Mouse (Mus musculus): ENCODE measurements at regions not wholly inside any gene's neighbourhood (a gene's known extent, or its start where the extent isn't known, plus 50 kb on each side); places are given as distances from the start of the nearest gene placed in this dataset.

DNA sequence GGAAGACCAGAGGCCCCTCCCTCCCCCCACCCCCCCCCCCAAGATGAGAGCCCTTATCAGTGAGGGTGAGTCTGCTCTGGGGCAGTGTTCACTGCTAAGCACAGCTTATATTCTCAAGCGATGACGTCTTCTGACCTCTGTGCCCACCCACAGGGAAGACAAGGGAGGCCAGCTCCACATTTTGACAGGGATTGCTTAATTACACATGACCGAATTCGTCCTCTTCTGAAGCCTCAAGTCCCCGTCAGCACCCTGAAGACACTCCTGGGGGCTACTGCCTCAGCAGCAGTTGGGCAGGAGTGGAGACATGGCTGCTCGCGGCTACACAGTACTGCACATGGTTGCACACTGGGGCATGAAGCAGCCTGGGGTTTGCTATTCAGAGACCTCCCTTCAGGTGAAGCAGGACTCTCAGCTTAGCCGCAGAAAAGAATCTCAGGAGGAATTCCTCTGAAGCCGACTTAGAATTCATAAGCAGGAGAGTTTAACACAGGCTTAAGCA is 282.1 kb downstream of the Cdh26 start:
- no peak for DNase-seq (ENCODE audit: low spot score)

DNA sequence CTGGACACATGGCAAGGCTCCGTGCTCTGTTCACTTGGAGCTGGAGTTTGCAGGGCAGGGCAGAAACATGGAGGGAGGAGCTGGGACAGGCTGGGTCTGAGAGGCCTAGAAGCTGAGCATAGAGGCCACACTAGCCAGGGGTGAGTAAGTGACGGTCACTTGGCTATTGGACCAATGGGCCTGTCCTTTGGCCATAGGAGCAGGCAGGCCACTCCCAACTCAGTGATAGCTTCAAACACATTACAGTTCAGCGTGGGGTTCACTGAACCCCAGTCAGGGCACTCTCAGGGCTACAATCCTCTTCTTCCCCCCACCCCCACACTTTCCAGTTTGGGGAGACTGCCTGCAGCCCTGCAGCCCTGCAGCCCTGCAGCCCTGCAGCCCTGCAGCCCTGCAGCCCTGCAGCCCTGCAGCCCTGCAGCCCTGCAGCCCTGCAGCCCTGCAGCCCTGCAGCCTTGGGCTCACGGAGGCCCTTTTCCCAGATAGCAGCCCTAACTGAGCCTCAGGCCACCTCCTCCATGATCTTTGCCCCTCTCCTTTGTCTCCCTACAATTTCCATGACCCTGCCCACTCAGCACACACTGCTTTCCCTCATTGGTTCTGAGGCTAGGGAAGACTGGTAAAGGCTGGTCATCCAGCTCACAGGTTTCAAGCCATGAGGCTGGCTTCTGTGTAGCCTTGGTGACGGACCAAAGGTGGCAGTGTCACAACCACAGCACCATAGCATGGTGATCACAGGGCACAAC is 285.3 kb downstream of the Cdh26 start:
- no peak for DNase-seq (ENCODE audit: low spot score)

DNA sequence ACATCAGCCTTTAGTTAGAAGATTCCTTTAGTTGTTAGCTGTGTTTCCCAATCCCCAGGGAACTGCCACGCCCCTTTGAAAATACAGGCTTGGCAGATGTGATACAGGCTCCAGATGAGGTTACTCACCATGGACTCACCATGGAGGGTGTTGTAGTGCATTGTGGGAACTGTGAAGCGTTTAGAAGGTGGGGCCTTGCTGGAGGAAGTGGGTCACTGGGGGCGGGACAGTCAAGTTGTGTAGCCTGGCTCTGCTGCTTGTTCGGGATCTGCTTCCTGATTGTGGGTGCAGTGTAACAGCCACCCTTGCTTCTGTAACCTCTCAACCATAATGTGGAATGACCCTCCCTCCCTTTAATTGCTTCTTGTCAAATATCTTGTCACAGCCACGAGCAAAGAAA is 287.7 kb downstream of the Cdh26 start:
- no peak for DNase-seq (ENCODE audit: low spot score)

DNA sequence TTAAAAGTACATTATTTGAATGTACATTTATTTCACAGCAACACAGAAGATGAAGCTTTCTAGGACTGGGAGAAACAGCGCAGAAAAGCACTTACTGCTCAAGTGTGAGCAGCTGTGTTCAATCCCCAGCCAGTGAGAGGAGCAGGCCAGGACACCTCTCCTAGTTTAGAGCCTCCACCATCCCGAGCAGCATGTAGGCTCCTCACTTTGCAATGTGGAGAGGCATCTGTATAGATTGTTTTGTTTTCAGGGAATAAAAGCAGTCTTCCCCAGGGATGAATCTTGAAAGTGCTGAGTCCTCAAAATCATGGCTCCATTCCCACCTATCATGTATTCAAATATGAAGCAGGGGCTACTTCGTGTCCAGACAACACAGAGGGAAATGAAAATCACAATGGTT is 293.1 kb downstream of the Cdh26 start:
- no peak for DNase-seq (ENCODE audit: low spot score)

DNA sequence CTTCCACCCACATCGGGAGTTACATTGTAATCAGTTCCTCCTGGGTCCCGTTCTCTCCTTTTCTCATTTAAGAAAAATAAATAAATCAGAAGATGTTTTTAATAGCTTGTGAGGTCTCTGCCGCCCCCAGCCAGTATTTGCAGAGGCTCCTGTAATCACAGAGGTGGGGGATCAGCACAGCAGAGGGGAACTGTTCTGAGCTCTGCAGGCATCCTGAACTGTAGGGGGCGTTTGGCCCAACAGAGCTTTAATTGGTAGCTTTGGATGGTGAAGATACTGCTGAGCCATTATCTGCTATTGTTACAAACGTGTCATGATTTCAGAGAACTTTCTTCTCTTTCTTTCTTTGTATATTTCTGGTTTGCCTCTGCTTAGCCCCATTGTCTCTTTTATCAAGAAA is 293.9 kb downstream of the Cdh26 start:
- no peak for DNase-seq (ENCODE audit: low spot score)

DNA sequence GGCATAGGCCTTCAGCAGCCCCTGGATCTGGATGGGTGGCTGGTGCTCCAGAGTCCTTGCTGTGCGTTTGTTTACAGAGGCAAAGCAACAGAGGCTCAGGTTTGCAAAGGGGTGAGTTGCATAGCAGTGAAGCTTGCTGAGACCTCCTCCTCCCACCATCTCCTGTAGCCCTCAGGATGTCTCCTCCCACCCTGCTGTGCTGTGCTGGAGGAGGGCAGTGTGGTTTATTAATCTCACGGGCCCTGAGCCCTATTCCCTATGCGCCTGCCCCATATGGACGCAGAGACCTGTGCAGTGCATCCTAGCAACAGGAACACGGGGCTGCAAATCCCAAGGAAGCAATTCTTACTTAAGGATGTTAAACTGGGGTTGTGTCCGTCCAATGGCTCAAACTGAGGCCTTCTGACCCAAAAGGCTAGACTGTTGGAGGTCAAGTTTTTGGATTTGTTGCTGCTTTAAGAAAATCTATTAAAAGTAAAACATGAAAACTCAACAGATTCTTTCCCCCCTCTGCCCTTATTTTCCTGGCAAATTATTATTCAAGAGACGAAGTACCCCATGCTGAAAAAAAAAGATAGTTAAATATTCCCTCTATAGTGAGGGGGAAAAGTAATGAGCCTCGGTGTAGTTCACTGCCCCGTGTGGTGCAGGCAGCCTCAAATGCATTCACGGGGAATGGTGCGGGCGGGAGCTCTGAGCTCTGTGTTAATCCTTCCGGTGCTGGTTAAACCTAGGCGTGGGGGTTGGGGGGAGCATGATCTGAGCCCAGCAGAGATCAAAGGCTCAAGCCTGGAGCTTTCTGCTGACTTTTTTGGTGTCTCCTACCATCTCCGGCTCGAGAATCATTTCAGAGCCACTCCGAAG is 297.8 kb downstream of the Cdh26 start:
- no peak for DNase-seq (ENCODE audit: low spot score)

DNA sequence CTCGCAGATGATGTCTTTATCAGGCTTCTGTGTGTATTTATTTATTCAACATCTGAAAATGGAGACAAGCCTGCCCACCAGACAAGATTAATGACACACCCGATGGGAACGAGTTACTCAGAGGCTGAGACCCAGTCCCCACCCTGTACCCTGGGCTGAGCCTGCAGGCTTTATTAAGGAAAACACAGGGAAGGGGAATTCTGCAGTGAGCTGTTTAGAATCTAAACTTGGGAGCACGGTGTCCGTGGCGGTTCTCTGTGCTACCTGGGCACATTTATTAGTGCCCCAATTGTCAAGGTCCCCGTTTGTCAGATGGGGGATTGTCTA is 298.4 kb downstream of the Cdh26 start:
- DNase-seq (ENCODE audit: low spot score), result no peak

DNA sequence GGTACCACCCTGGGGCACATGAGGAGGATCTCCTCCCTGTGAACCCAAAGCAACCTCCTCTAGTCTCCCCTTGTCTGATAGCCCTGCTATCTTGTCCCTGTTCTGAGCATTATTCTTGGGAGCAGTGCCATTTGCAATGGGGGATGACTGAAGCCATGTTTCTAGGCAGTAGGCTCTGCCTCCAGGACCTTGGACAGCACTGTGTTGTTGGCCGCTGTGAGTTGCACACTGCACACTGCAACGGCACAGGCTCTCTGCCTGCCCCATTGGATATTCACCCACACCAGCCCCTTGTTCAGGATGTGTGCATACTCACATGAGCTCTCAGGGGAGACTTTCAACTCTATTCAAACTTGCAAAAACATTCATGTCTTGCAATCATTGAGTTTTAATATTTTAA is 304.8 kb downstream of the Cdh26 start:
- DNase-seq (ENCODE audit: low spot score), result no peak

DNA sequence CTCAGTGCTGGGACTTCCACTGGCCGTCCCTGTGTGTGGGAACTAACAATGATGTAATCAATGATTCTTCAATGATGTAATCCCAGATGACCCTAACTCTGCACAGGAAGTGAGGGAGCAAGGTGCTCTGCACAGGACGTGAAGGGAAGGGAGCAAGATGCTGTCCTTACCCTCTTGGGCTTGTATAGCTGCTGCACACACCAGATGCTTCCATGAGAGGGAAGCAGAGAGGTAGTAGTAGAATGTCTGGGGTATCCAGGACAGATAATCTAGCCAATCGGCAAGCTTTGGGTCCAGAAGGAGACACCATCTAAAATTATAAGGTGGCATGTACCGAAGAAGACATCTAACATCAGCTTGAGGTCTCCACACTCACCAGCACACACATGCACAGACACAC is 314.3 kb downstream of the Cdh26 start:
- DNase-seq (ENCODE audit: low spot score), result no peak

DNA sequence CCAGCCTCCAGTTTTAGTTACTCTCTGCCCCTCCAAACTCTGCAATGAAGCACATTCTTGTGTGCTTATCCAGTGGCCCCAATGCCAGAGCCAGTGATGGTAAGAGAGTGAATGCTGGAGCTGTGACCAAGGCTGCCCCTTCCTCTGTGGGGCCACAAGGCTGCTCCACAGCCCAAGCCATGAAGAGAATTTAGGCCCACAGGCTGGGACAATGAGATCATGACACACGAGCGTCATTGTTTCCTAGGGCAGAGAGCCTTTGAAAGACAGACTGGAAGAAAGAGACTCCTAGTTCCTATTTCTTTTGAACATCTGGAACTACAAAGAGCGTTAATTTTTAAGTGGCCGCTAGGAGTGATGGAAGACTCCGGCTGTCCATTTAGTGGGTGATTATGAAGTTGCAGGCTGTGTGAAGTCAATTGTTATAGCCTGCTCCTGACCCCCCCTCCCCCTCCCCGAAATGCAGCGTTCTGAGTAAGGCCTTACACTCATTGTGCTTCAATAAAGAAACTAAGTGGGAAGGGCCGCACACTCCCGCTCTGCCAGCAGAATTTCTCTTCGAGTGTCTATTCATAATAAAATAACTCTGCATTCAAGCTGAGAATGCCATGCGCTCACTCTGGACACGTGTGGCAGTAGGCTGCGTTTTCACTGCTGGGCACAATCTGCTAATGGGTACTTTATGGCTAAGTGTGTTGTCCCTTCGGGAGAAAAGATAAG is 315.1 kb downstream of the Cdh26 start:
- DNase-seq (ENCODE audit: low spot score), result no peak

DNA sequence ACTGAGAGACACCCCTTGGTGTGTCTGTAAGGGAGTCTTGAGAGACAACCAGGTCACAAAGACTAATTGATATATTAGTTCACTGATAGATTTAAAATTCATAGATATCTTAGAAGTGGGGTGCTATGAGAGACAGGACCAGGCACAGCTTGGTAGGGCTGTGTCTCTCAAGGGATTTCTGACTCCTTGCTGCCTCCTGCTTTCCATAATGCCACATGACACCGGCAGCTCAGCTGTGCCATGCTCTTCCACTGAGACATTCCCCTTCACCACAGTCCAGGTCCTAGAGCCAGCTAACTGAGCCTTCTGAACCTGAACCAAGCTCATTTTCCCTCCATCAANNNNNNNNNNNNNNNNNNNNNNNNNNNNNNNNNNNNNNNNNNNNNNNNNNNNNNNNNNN is 320.9 kb downstream of the Cdh26 start:
- no peak for DNase-seq (ENCODE audit: low spot score)

DNA sequence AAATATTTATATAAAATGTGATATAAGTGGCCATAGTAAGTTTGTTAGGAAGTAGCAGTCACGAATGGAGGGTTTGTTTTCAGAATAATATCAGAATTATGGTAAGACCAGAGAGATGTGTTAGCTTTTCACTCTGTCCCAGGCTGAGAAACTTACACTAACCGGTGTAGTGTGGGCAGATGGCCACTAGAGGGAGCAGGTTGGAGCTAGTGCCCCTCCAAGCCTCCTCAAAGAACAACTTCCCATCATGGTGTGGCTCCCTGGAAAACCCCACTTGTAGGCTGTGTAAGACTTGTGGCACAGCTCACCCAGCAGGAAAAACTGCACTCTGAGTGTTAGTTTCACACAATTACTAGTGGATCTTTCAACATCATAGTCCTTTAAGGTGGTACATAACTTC is 328.0 kb downstream of the Cdh26 start:
- DNase-seq (ENCODE audit: low spot score), result peak; percentile 35

DNA sequence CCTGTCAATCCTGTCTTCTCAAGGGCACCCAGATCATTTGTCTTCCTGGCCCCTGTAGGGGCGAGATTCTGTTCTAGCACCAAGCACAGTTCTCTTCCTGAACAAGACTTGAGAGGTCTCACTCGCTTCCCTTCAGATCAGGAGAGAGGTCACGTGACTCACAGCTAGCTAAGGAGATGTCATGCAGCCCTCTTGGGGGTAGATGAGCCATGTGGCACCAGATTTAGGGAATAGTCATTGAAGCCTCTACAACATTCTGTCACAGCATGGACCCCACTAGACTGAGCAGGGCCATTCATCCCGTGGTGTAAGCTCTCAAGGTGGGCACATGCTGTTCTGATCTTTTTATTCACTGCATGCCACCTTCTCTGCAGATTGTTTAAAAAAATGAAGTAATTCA is 338.2 kb downstream of the Cdh26 start:
- no peak for DNase-seq (ENCODE audit: low spot score)

DNA sequence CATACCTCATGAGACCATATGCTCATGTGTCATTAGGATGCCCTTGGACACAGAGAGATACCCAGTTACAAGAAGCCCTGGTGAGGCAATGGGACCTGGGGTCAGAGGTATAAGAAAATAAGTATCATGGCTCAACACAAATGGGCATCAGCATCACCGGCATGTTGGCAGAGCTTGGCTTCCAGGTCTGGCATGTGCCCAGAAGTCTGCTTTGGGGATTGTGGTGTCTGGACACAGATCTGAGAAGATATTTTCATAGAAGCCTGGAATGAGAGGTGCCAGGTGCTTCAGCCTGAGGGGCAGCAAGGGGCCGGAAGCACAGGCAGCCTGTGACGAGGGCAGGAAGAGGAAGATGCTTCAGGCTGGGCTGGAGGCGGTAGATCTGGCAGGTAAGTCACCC is 338.7 kb downstream of the Cdh26 start:
- no peak for DNase-seq (ENCODE audit: low spot score)

DNA sequence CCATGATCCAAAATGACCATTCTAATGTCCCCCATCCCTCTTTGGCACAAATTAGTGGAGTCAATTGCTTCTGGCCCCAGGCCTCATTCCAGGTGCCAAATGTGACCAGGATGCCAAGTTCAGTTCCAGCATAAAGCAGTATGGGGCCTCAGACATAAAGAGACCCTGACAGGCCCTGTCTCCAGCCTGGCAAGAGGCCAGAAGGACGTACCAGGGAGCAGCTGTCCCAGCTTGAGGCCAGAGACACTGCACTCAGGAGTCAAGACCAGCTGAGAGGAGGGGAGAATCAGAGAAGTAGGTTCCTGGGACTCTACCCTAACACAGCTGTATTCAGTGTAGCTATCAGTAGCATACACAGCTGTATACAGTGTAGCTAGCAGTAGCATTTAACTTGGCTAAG is 341.1 kb downstream of the Cdh26 start:
- DNase-seq (ENCODE audit: low spot score), result no peak

DNA sequence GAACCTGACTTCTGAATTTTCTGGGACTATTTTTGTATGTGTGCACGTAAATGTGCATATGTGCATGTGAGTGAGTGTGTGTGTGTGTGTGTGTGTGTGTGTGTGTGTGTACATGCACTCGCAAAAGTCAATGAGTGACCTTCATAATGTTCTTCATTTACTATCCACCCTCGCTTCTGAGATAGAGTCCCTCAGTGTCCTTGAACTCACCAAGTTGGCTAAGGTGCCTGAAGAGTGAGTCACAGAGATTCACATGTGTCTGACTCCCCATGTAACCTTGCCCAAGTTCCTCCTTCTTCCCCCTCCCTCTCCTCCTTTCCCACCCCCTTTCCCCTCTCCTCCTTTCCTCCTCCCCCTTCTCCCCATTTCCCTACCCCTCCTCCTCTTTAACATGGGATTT is 341.6 kb downstream of the Cdh26 start:
- no peak for DNase-seq (ENCODE audit: low spot score)

DNA sequence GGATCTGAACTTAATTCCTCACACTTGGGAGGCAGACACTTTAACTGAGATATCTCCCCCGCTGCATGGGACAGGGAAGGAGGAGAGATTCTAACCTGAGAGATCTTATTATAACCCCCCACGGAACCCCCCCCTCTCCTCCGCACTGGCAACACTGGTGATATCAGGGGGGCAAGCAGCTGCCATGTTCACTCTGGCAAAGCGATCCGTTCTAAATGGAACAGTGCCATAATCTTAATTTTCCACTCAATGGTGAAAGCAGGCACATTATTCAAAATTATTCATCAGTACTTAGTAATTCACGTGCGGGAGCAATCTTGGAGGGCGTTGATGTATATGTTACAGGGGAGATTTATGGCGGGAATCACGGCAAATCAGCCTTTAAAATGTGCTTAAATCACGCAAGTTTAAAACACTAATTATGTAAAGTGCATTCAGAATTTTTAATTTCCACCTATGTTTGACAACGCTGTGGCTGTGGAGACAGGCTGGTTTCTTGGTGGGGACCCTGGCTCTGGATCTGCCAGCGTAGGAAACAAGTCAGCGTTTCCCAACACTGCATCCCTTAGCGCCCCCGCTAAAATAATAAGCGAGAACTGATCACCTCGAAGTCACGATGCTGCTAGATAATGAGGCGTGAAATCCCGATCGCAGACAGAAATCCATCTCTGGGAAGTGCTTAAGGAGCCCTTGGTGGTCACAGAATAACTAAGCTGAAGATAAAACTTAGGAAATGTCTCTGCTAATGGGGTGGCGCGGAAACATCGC is 354.7 kb downstream of the Cdh26 start:
- no peak for DNase-seq (ENCODE audit: low spot score)

DNA sequence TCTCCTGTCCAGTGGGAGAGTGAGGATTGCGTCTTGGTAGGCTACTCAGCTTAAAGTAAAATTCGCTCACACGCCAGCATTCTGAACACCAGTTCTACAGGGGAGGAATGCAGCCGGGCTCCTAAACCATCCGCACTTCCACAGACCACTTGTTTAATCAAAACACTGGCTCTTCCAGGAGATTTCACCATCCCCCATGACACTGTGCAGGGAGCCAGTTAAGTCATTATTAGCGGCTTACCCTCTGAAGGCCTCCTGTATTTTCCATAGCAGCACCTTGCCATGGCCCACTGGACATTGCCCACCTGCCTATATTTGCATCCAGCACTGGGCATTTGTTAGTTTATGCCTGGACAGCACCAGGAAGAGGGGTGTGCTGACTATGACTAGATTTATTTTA is 355.5 kb downstream of the Cdh26 start:
- DNase-seq (ENCODE audit: low spot score), result no peak

DNA sequence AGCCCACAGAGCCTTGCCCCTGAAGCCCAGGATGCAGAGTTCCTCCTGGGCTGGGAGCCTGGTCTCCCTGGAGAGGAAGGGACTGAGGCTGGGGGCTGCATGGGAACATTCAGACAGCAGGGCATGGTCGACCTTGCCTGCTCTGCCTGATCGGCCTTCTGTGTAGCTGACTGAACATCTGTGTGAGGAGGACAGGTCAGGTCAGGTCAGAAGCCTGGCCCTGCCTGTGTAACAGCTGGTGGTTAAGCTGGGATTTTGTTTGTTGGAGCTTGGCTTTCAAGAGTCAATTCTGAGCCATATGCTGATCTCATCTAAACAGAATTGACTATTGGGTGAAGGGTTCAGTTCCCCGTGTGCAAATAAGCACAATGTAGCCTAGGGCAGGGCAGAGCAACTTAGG is 365.5 kb downstream of the Cdh26 start:
- no peak for DNase-seq (ENCODE audit: low spot score)

DNA sequence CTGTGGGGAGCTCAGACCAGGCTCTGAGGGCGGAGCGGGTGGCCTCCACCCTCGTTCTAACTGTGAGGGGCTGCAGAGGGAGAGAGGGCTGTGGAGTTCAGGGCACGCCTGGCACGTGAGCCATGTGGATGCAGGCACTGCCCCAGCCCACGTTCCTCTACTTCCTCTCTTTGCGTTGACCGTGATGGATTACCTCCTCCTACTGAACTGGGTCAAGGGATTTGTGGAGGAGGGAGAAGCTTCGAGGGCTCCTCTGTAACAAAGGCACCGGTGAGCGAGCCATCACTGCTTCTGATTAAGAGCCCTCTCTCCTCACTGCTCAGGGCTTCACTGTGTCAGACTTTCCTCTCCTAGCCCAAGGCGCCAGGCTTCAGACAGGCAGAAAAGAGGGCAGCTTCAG is 371.1 kb downstream of the Cdh26 start:
- no peak for DNase-seq (ENCODE audit: low spot score)

DNA sequence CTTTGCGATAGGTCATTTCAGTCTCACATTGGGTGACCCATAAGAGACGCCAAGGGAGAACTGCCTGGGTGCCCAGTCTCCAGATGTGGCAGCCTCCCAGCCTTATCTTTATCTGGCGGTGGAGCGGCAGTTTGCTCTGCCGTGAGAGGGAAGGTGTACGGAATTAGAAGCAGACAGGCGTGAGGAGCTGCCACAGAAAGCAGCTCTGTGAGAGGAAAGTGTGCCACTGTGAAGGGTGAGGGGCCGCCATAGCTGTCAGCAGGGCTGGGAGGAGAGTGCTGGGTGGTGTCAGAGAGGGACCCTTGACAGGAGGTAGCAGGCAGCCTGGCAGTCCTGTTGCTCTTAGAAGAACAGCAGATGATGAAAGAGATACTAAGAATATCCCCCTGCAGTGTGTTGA is 375.0 kb downstream of the Cdh26 start:
- no peak for DNase-seq (ENCODE audit: low spot score)

DNA sequence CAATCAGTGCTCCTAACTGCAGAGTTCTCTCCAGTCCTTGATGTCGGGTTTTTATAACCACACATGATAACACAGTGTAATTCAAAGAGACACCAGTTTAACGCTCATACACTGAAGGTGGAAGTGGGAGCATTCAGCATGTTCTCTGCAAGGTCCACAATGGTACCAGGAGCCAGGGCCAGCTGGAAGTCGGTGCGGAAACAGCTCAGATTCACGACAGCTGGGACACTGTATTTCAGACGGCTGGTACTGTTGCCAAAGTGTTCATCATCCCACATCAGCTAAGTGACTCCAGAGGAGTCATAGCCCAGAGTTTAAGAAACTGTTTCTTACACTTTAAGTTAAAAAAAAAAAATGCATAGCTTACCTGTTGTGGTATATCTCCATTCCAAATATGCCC is 391.2 kb downstream of the Cdh26 start:
- no peak for DNase-seq (ENCODE audit: low spot score)
